Mouse (Mus musculus) layer of hippocampus, adult 8-10 months (tissue): ENCODE data around the gene Capzb. TPM values are rescaled to one million over a fixed set of nuclear protein-coding genes. Genes with fewer than 3 reads are reported as not detected.

ENCODE experiments used
- DNase-seq, 2 experiments: peaks; one replicate each; pipeline ENCODE4 v3.0.0; 2022; ENCODE audit warnings: low spot score in 2 of 2
- total RNA-seq, 4 experiments: library from RNA; stranded (reverse); gene quantifications; 2 replicates each; pipeline ENCODE4 v1.2.4; 2022

Capzb gene
- total RNA-seq, 4 experiments from 2014 or later: 355 to 394 (median 369) TPM

DNA sequence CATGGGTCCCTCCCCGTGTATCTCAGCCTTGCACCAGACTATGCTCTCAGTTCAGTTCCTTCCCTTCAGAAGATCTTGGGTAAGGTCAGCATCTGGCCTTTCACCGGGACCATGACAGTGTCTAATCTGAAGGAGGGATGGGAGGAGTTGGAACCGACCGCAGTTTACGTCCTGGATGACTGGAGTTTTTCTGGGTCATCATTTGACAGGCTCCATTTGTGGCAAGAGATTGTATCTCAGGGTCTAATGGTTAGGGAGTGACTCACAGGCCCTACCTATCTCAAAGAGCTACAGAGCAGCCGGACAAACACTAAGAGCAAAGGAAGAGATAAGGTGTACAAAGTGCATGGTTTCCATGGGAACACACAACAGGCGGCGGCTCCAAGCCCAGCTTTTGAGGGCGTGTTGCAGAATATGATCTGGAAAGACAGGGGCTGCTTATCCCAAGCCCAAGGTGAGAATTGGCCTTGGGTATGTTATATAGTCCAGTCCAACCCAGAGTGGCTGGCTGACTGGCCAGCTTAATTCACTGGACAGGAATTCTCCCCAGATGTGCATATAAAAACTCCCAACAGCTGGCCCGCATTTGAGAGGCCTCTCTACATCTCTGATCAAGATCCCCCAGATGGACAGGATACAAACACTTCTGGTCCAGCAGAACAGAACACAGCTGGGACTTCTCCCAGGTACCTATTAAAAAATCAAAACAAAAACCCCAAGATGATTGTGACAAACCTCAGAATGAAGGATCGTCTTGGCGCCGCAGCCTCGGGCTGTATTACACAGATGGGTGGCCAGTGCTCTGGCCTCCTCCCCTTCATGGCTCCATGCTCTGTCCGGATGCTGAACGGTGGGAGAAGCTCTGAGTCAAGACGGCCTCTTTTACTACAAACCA, 12.7 kb upstream of the Capzb start:
- no peak for DNase-seq

DNA sequence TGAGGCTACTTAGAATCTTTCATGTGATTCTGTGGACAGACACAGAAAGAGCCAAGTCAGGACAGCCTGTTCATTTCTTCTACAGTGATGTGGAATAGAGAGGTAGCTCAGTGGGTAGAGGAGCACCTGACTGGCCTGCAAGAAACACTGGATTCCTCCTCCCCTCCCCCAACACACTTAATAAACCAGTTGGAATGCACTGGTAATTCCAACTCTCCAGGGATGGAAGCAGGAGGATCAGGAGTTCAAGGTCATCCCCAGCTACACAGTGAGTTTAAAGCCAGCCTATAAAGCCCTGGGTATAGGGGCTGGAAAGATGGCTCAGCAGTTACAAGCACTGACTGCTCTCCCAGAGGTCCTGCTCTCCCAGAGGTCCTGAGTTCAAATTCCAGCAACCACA, 10.2 kb upstream of the Capzb start:
- no peak for DNase-seq

DNA sequence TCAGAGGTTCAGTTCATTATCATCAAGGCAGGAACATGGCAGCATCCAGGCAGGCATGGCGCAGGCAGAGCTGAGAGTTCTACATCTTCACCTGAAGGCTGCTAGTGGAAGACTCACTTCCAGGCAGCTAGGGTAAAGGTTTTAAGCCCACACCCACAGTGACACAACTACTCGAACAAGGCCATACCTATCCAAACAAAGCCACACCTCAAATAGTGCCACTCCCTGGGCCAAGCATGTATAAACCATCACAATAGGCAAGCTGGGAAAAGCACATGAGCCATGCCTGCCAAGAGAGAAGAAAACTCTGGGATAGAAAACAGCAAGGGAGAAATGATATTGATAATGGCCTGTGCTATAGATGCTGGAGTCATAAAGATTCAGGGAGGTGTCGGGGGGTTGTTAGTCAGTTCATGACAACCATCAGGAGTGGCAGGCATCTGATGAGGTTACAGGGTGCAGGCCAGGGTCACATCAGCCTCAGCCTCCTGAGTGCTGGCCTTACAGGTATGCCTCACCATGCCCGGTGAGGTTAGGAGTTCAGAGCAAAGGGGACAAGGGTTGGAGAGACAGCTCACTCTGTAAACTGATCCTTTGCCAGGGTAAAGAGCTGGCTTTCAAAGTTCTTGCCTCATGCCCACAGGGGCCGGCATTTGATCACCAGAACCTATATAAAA, 6.8 kb upstream of the Capzb start:
- no peak for DNase-seq

DNA sequence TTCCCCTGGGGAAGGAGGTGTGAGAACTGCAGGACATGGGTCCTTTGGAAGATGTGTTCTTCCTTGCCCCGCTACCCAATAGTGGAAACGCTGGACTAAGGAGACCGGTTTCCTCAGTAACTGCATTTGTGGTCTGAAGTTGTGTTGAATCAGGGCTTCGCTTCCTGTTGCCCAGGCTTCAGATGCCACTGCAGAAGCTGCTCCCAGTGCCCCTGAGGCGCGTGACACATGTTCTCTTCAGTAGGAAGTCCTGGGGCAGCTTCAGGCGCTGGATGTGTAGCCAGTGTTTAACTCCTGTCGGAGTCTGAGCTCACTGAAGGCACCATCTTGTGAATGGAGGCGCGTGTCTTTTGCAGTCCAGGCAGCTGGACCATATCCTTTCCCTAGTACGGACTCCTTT, 4.8 kb upstream of the Capzb start:
- no peak for DNase-seq

DNA sequence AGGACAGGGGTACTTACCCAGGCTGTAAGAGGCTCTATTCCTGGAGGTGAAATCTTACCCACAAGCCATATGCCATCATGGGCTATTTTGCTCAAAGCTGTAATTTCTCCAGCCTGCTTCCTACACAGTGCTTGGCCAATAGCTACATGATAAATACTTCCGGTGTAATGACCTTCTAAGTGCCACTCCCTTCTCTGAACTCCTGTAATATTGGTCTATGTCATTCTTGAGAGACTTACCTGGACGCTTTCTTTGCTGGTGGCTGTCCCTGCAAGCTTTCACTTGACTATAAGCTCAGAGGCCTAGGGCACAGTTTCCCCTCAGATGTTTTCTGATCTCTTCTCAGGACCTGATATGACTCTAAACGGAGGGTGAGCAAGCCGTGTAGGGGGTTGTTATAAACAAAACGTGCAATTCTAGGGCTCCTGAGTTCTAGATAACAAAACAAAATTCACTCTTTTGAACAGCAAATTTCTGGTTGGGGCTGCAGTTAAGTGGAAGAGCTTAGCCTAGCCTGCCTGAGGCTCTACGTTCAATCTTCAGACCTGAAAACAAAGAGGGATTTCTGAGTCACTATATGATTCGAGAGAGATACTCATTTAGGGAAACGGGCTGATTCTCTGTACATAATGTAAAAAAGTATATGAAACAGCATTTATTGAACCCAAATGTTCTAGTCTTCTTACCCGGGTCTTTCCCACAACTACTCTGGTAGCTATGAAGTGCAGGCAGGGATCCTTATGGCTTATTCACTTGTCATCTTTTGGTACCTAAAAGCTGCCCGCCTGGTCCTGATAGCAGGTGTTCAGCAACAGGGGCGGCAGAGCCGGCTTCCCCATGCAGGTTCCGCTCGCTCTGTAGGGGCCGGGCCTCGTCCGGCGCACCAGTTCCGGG, 847 bp upstream of the Capzb start:
- DNase-seq: no peak

DNA sequence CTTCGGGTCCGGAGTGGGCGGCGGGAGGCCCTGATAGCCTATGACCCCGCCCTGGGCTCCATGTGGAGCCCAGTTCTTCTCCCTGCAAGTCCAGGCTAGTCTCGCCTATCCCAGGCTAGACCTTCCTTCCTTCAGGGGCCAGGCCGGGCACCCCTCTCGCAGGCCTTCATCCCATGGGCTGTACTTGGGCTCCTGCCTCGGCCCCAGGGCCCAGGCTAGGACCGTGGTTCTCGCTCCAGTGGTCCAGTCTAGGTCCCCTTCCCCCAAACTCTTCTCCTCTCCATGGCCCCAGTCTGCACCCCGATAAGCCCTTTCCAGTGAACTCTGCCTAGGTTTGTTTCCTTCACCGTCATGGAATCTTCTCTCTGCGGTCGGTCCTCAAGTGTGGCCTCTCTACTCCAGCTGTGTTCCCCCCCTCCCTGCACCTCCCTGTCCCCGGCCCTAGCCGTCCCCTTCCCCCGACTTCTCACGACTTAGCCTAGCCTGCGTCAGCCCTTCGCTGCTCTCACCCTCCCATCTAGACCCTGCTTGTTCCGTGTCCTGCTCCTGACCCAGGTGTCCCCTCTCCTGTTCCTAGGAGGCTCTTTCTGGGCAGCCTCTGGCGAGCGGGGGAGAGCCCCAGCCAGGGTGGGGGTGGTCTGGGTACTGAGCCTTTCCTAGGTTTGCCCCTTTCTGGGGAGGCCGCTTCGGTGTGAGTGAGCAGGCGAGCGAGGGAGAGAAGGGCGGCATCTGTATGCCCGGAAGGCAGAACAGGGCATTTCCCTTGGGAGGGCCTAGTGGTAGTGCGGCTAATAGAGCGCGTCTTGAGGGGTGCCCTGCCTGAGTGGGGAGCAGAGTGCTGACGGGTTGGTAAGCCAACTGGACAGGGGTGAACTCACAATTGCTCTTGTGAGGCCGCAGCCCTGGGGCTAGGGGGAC, 736 bp downstream of the Capzb start:
- no peak for DNase-seq

DNA sequence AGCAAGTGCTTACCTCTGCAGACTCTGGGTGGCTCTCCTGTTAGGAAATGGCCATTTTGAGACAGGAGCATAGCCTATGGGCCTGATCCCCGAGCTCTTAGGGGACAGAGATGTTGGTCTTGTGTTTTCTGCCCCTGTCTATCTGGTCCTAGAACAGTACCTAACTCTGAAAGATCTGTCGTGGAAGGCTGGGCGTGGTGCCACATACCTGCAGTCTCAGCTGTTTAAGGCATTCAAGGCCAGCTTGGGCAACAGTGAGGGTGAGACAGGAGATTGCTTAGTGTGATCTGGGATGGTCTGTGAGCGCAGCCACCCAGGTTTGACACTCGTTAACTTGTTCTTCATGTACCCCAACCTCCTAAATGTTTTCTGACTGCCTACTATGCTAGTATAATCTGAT, 2.4 kb downstream of the Capzb start:
- DNase-seq: no peak

DNA sequence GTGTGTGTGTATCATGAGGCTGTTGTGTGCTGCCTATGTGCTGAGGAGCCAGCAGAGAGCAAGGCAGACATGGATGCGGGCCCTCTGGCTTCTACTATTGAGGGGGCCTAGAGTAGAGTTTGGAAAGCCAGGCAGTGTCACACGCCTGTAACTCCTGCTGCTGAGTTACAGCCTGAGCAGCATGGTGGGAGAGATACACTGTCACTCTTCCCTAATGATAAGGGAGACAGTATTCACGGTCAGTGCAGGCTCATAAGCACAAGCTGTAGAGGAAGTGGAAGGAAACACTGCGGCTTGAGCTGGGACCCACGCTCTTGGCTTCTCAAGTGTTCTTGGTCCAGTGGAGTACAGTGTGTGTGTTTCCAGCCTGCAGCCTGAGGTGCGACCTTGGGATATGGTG, 3.8 kb downstream of the Capzb start:
- no peak for DNase-seq

DNA sequence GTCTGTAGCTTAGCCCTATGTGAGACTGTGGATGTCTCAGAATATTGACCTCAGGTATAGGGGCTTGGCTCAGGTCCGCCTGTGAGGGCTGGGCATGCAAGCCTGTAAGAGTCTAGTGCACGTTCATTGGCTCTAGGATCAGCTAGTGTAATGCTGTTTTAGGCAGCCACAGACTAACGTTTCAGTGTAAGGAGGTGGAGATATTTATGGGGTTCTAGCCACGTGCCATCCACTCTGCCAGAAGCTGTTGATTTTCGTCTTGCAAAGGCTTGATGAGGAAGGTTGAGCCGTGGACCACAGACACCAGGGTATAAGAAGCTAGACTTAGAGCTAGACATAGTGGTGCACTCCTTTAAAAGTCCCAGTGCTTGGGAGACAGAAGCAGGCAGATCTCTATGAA, 4.2 kb downstream of the Capzb start:
- DNase-seq: no peak

DNA sequence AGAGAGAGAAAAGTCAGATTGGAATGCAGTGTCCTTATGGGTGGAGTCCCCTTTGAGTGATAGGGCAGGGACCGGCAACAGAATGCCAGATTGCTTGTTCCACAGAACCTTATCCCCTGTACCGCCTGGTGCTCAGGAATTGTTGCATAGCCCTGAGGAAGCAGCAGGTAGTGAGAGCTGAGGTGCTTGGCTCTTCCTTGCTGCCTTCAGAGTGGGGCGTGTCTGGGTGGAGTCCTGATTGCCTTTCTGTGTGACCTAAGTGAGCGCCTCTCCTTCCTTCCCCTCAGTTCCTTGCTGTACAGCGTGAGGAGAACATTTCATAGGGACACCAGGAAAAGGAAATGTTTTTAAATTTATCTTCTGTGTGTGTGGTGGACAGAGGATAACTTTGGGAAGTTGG, 4.8 kb downstream of the Capzb start:
- DNase-seq: no peak

DNA sequence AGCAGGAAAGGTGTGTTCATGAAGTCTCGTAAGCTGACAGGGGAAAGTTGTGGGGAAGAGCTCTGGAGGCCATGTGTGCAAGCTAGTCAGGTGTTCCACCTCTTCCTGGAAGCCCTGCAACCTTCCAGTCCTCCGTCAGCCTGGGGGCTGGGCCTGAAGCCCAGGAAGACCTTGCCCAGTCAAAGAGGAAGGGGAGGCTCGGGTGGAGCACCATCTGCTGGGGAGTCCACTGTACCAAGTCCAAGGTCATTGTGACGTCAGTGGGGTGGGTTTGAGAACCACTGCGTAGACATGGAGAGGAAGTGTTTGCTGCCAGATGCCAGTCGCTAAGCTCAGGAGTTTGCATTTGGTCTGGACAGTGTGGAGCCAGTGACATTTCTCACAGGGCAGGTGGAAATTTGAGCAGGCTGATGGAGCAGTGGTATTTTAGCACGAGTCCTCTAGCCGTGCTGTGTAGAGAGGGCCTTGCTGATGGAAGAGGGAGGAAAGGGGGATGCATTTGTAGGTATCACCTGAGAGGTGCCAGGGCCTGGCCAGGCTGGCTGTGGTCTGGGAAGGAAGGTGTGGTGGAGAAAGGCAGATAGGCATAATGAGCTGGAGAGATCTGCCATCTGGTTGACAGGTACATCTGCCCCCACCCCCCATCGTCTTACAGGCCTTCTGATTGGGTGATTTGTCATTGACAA, 5.4 kb downstream of the Capzb start:
- no peak for DNase-seq

DNA sequence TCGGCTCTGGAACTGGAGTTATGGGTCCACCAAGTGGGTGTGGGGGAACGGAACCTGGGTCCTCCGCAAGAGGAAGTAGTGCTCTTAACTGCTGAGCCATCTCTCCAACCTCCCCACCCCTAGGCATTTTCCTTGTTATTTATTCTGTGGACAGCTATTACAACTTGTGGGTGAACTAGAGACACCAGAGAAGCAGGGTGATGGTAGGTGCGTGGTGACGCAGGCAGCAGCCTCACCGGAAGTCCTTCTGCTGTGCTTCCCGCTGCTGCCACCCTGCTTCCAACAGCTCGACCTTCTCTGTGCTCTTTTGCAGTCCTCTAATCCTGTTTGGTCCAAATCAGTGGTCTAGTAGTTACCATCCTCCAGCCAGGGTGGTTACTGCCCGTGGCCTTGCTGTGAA, 6.4 kb downstream of the Capzb start:
- no peak for DNase-seq

DNA sequence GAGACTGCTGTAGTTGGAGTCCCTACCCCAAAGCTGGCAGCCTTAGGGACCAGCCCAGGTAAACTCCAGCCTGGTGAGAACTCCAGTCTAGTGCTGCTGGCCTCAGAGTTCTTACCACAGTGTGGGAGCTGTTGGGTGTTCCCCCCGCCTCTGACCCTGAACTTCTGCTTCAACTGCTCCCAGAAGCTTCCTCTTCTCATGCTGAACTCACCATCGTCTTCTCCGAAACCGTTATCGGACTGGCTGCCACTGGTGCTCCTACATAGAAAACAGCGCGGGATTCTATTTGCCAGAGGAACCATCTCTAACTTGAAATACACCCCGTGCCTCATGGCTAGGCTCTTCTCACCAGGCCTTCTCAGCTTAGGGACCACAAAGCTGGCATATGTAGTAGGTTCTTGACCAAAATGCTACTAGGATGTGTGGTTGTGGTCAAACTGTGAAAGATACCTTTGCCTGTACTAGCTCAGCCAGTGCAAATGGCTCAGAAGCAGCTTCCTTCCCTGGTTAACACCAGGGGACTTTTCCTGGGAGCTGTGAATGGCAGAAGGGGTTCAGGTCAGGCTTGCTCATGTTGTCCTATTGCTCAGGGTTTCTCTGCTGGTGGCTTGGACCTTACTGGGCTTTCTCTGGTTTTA, 7.1 kb downstream of the Capzb start:
- DNase-seq: no peak

DNA sequence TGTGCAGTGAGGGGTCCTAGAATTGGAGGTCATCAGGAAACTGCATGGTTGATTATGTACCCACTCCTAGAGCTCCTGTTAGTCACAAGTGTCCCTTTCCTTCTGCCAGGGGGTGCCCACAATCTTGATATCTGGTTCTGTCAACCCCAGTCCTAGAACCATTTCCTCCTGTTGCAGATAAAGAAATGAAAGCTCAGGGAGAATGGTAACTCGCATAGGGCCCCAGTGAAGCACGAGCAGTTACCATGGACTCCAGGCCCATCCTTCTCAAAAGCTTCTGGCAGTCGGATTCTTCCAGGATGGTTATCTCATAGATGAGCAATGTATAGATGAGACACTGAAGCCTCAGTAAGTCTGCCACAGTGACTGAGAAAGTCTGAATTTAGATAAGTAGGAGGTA, 8.2 kb downstream of the Capzb start:
- no peak for DNase-seq

DNA sequence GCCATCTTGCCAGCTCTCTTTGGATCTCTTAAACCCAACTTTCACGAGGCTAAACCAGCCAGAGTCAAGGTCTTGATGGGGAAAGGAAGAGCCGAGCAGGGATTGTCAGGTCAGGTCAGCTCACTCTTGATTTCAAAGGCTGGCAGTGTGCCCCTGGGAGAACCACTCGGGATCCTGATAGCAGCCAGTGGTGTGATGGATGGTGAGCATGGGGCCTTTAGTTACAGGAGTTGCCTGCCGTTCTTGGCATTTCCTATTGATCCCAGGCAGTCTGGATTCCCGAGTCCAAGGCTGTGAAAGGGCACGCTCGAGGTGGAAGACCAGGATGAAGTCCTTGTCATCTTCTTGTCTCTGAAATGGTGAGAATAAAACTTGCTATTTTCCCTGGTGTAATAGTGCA, 9.9 kb downstream of the Capzb start:
- DNase-seq: no peak

DNA sequence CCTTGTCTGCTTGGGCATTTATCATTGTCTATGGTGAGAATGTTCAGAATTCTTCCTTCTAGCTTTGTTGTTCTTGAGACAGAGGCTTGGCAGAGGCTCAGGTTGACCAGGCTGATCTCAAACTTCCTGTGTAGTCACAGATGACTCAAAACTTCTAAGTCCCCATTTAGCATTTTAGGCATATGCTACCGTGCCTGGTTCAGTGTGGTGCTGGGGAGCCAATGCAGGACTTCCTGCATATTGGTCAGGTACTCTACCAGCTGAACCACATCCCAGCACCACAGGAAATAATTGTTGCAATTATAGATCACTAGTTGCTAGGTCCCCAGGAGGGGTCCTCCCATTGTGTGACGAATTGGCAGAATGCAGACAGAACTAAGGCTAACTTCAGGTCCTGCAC, 10.7 kb downstream of the Capzb start:
- DNase-seq: no peak

DNA sequence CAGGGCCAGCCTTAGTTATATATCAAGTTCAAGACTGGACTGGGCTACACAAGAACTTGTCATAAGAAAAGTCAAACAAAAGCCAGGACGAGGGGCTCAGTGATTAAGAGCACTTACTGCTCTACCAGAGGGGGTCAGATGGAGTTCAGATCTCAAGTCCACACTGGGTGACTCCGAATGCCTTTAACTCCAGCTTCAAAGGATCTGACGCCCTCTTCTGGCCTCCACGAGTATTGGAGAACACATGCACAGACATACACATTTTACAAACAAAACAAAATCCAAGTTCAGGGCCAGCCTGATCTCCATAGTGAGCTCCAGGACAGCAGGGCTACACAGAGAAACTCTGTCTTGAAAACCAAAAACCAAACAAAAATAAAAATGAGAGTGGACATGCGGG, 13.1 kb downstream of the Capzb start:
- DNase-seq: no peak

DNA sequence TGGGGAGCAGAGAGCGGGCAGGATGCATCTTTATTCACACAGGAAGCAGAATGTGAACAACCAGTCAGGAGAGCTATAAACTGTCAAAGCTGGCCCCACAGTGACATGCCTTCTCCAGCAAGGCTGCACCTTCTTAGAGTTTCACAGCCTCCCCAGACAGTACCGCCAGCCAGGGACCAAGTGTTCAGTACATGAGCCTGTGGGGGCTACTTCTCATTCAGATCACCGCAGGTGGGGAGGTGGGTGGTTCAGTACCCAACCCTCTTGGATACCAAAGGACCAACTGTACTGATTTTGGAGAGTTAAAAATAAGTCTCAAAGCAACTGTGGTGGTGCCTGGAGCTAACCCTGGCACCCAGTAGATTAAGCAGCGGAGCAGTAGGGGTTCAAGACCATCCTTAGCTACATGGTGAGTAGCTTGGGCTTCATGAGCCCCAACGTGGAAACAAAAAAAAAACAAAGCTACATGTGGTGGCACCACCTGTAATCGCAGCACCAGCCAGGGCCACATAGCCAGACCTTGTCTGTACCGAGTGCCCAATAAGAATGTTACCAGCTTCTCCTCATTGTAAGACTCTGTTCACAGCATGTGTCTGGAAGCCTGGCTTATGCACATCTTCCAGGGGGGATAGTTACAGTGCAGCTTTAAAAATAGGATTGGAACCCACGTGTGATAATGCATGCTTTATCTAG, 13.8 kb downstream of the Capzb start:
- DNase-seq: peak in 1 of 2 experiments; percentile 42
